Mouse (Mus musculus) myocyte (in vitro differentiated cells): ENCODE measurements around the gene Ccdc116. TPM values are rescaled to one million over a fixed set of nuclear protein-coding genes. Genes with fewer than 3 reads are reported as not detected.

Experiments
- H3K27me3 ChIP-seq: one replicate; pipeline ENCODE4 v1.6.1; 2011; ENCODE audit not compliant: control insufficient read depth, insufficient read depth, insufficient read length
- H3K36me3 ChIP-seq: one replicate; pipeline ENCODE4 v1.6.1; 2011; ENCODE audit not compliant: control insufficient read depth, insufficient read depth
- H3K4me2 ChIP-seq: one replicate; pipeline ENCODE4 v1.6.1; 2011; ENCODE audit warnings: low read depth, control low read depth
- H3K4me3 ChIP-seq: one replicate; pipeline ENCODE4 v1.5.1; 2011; ENCODE audit warnings: mild to moderate bottlenecking, control low read depth, moderate library complexity
- H3K79me2 ChIP-seq: one replicate; pipeline ENCODE4 v1.6.1; 2011; ENCODE audit not compliant: control insufficient read depth, insufficient read depth
- H3ac ChIP-seq: one replicate; pipeline ENCODE4 v1.6.1; 2011; ENCODE audit not compliant: control insufficient read depth, insufficient read length
- CEBPB ChIP-seq: IDR thresholded peaks from 2 replicates; pipeline ENCODE4 v1.6.1; 2011; ENCODE audit warnings: mild to moderate bottlenecking, moderate library complexity; ENCODE audit not compliant: poor library complexity, insufficient read depth, severe bottlenecking
- E2F4 ChIP-seq: IDR thresholded peaks from one replicate; pipeline ENCODE4 v1.6.1; 2011; ENCODE audit warnings: mild to moderate bottlenecking, control low read depth, moderate library complexity; ENCODE audit not compliant: insufficient read depth
- MAX ChIP-seq: IDR thresholded peaks from one replicate; pipeline ENCODE4 v1.6.1; 2011; ENCODE audit warnings: low read depth, mild to moderate bottlenecking, control low read depth
- MYOD1 ChIP-seq, 3 experiments: IDR thresholded peaks; one replicate each; pipeline ENCODE4 v1.6.1; 2011; ENCODE audit warnings: control low read depth in 2 of 3, low read depth in 2 of 3, mild to moderate bottlenecking in 2 of 3, moderate library complexity in 1 of 3; ENCODE audit not compliant: insufficient read length in 2 of 3, control insufficient read depth in 1 of 3
- MYOG ChIP-seq, 3 experiments: IDR thresholded peaks; one replicate each; pipeline ENCODE4 v1.6.1; 2011; ENCODE audit warnings: control low read depth in 2 of 3, low read depth in 2 of 3, mild to moderate bottlenecking in 2 of 3; ENCODE audit not compliant: insufficient read length in 2 of 3, control insufficient read depth in 1 of 3, insufficient read depth in 1 of 3
- POLR2A ChIP-seq: IDR thresholded peaks from one replicate; pipeline ENCODE4 v1.6.1; 2011; ENCODE audit warnings: low read depth, mild to moderate bottlenecking, control low read depth, moderate library complexity; ENCODE audit not compliant: insufficient read length
- POLR2AphosphoS2 ChIP-seq: IDR thresholded peaks from one replicate; pipeline ENCODE4 v1.6.1; 2011; ENCODE audit warnings: low read depth, control low read depth; ENCODE audit not compliant: insufficient read length
- REST ChIP-seq: IDR thresholded peaks from one replicate; pipeline ENCODE4 v1.6.1; 2011; ENCODE audit warnings: mild to moderate bottlenecking, control low read depth, moderate library complexity; ENCODE audit not compliant: insufficient read depth, insufficient read length
- SRF ChIP-seq: IDR thresholded peaks from one replicate; pipeline ENCODE4 v1.6.1; 2011; ENCODE audit warnings: low read depth; ENCODE audit not compliant: control insufficient read depth, insufficient read length
- TCF12 ChIP-seq: IDR thresholded peaks from one replicate; pipeline ENCODE4 v1.6.1; 2011; ENCODE audit warnings: mild to moderate bottlenecking, control low read depth; ENCODE audit not compliant: poor library complexity, insufficient read depth, severe bottlenecking
- TCF3 ChIP-seq: IDR thresholded peaks from one replicate; pipeline ENCODE4 v1.6.1; 2011; ENCODE audit warnings: low read depth, control low read depth; ENCODE audit not compliant: insufficient read length
- USF1 ChIP-seq: IDR thresholded peaks from one replicate; pipeline ENCODE4 v1.6.1; 2011; ENCODE audit warnings: low read depth, mild to moderate bottlenecking, control low read depth, moderate library complexity
- polyA plus RNA-seq: library from polyadenylated mRNA; unstranded; fragments of >200 nt; fragmentation: generic; extraction: Trizol; gene quantifications from one replicate; pipeline ENCODE4 v1.2.1, GENCODE M21; 2012; ENCODE audit warnings: missing spikeins

Gene Ccdc116
- 0.17 TPM for polyA plus RNA-seq

DNA sequence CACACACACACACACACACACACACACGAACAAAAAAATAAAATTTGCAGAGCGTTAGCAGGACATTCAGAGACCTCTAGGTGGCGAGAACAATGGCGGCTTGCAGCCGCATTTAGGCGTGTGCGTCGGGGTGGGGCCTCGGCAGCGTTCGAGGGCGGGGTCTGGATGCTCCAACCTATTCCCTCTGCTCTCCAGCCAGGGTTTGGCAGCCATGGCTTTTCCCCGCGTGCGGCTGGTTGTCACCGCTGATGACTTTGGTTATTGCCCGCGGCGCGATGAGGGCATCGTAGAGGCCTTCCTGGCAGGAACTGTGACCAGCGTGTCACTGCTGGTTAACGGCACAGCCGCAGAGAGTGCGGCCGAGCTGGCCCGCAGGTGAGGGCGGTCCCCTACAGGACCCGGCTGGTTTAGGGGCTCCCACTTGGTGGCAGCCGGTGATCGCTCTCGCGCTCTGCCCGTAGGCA is at the start of gene Ccdc116:
Gene Ccdc116, minus strand, starts transcription at position 458 of the 464 bp plus-strand sequence.
- H3ac ChIP-seq, result peak within 1 kb of the TSS; percentile 5
- peaks cover 4% of the 10 kb centered on the region for H3K36me3 ChIP-seq
- peak within 1 kb of the TSS; percentile 92 for H3K4me2 ChIP-seq
- H3K4me3 ChIP-seq, result peak within 1 kb of the TSS; percentile 30
- no peaks in the 10 kb centered on the region for H3K27me3 ChIP-seq
- no peaks in the 10 kb centered on the region for H3K79me2 ChIP-seq
- TF ChIP-seq REST (no peak), USF1 (no peak), E2F4 (no peak), MYOG (IDR thresholded peaks at IDR 0.05; ENCODE audit: control insufficient read depth in 1 of 3, insufficient read depth in 1 of 3, insufficient read length in 2 of 3, low read depth in 2 of 3) (peak in 1 of 3 experiments; percentile 14), POLR2AphosphoS2 (peak; percentile 60), TCF12 (no peak), MAX (no peak), MYOD1 (IDR thresholded peaks at IDR 0.05; ENCODE audit: control insufficient read depth in 1 of 3, insufficient read length in 2 of 3, low read depth in 2 of 3) (no peak), CEBPB (no peak), SRF (no peak), TCF3 (no peak), POLR2A (peak; percentile 53)

DNA sequence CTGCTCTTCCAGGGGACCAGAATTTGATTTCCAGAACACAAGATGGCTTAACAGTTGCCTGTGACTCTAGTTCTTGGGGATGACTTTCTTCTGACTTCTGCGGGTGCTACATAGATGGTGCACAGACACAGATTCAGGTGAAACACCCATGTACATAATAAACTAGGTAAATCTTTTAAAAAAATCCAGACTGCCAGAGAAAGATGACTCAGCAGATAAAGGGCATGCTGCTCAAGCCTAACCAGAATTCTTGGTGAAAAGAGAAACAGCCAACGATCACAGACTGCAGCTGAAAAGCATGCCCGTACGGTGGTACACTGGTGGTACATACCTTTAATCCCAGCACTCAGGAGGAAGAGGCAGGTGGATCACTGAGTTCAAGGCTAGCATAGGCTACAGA is 46.8 kb upstream of the Ccdc116 start:
- H3K79me2 ChIP-seq, result peaks cover 100% of the 10 kb centered on the region
- TF ChIP-seq E2F4, result no peak
- TF ChIP-seq POLR2A, result no peak
- no peak for TF ChIP-seq USF1
- no peak for TF ChIP-seq MAX
- TF ChIP-seq CEBPB, result no peak
- TF ChIP-seq SRF, result no peak
- no peak for TF ChIP-seq TCF3
- no peak for TF ChIP-seq MYOG (IDR thresholded peaks at IDR 0.05; ENCODE audit: control insufficient read depth in 1 of 3, insufficient read depth in 1 of 3, insufficient read length in 2 of 3, low read depth in 2 of 3)
- no peak for TF ChIP-seq MYOD1 (IDR thresholded peaks at IDR 0.05; ENCODE audit: control insufficient read depth in 1 of 3, insufficient read length in 2 of 3, low read depth in 2 of 3)

GRCm38 (mm10) chr16:17185475-17185874 is 38.4 kb upstream of the Ccdc116 start:
- Histone ChIP-seq H3K4me2 (no peak overlapping the region), H3K27me3 (no peaks in the 10 kb centered on the region), H3K79me2 (peaks cover 97% of the 10 kb centered on the region), H3K4me3 (no peak overlapping the region), H3ac (no peak overlapping the region), H3K36me3 (peaks cover 11% of the 10 kb centered on the region)
- TF ChIP-seq CEBPB, result no peak
- TF ChIP-seq MYOD1 (IDR thresholded peaks at IDR 0.05; ENCODE audit: control insufficient read depth in 1 of 3, insufficient read length in 2 of 3, low read depth in 2 of 3), result no peak
- TF ChIP-seq TCF3, result no peak
- TF ChIP-seq E2F4, result no peak
- TF ChIP-seq MAX, result no peak
- no peak for TF ChIP-seq MYOG (IDR thresholded peaks at IDR 0.05; ENCODE audit: control insufficient read depth in 1 of 3, insufficient read depth in 1 of 3, insufficient read length in 2 of 3, low read depth in 2 of 3)
- TF ChIP-seq TCF12, result no peak
- TF ChIP-seq POLR2AphosphoS2, result no peak
- TF ChIP-seq USF1, result no peak
- TF ChIP-seq SRF, result no peak
- TF ChIP-seq REST, result no peak
- TF ChIP-seq POLR2A, result no peak

More for the DNA sequence above, 46.8 kb upstream of the Ccdc116 start:
- Histone ChIP-seq H3K4me2 (no peak overlapping the region), H3ac (no peak overlapping the region), H3K27me3 (no peaks in the 10 kb centered on the region), H3K36me3 (no peaks in the 10 kb centered on the region), H3K4me3 (no peak overlapping the region)

GRCm38 (mm10) chr16:17183003-17183402 is 36.0 kb upstream of the Ccdc116 start:
- TF ChIP-seq TCF3 (no peak), TCF12 (no peak), MYOG (IDR thresholded peaks at IDR 0.05; ENCODE audit: control insufficient read depth in 1 of 3, insufficient read depth in 1 of 3, insufficient read length in 2 of 3, low read depth in 2 of 3) (no peak), REST (no peak), CEBPB (no peak), SRF (no peak), E2F4 (no peak), POLR2AphosphoS2 (no peak), MAX (no peak), POLR2A (no peak), MYOD1 (IDR thresholded peaks at IDR 0.05; ENCODE audit: control insufficient read depth in 1 of 3, insufficient read length in 2 of 3, low read depth in 2 of 3) (no peak), USF1 (no peak)

GRCm38 (mm10) chr16:17182136-17182535 is 35.1 kb upstream of the Ccdc116 start:
- H3K27me3 ChIP-seq, result no peaks in the 10 kb centered on the region
- no peak overlapping the region for H3K4me3 ChIP-seq
- H3K4me2 ChIP-seq, result no peak overlapping the region
- H3ac ChIP-seq, result no peak overlapping the region
- H3K36me3 ChIP-seq, result peaks cover 20% of the 10 kb centered on the region
- no peak for TF ChIP-seq USF1
- TF ChIP-seq TCF3, result no peak
- no peak for TF ChIP-seq E2F4
- TF ChIP-seq MAX, result no peak
- no peak for TF ChIP-seq POLR2AphosphoS2
- TF ChIP-seq POLR2A, result no peak
- no peak for TF ChIP-seq CEBPB
- no peak for TF ChIP-seq SRF
- no peak for TF ChIP-seq TCF12
- TF ChIP-seq MYOG (IDR thresholded peaks at IDR 0.05; ENCODE audit: control insufficient read depth in 1 of 3, insufficient read depth in 1 of 3, insufficient read length in 2 of 3, low read depth in 2 of 3), result no peak
- TF ChIP-seq MYOD1 (IDR thresholded peaks at IDR 0.05; ENCODE audit: control insufficient read depth in 1 of 3, insufficient read length in 2 of 3, low read depth in 2 of 3), result no peak
- TF ChIP-seq REST, result no peak
- peaks cover 97% of the 10 kb centered on the region for H3K79me2 ChIP-seq

More at GRCm38 (mm10) chr16:17183003-17183402, 36.0 kb upstream of the Ccdc116 start:
- no peak overlapping the region for H3K4me2 ChIP-seq
- peaks cover 97% of the 10 kb centered on the region for H3K79me2 ChIP-seq
- H3K36me3 ChIP-seq, result peaks cover 13% of the 10 kb centered on the region
- no peak overlapping the region for H3K4me3 ChIP-seq
- no peak overlapping the region for H3ac ChIP-seq
- H3K27me3 ChIP-seq, result no peaks in the 10 kb centered on the region
